Mouse (Mus musculus): ENCODE data around the gene Tmem117. TPM values are rescaled to one million over a fixed set of nuclear protein-coding genes. Genes with fewer than 3 reads are reported as not detected.

Gene Tmem117
- total and polyA plus RNA-seq, 2 experiments from 2014 or later: 11.6 to 13.8 TPM

DNA sequence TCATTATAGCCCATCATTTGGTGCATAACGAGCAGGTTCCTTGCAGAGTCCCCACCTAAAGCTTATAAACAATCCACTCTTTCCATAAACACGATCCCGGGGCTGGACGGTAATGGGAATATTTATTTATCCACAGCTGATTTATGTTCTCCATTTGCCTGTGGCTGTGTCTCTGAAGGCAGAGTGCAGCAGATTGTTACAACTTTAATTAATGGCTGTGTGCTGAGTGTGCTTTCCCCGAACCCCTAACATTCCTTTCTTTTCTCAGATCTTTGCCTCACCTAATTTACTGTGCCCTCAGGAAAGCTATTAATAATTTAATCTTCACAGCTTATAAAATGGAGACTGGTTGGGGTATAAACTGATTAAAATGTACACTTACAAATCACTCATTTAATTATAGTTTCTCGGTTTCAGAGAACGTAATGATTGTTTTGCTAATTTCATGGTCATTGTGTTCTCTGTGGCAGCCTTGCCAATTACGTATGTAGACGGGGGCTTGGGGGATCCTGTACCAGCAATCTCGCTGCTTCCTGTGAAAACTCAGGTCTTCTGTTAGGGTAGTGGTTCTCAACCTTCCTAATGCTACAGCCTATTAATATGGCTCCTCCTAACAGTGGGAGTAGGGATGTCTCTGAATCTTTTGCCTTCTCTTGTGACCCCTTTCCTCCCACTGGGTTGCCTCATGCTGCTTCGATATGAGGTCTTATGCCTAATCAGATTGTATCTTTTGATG is 275.8 kb downstream of the Tmem117 start:
- ATAC-seq: no peak
- H3K27me3 ChIP-seq (ENCODE audit: insufficient read depth, low read length): no peaks in the 10 kb centered on the region
- WGBS: 29% methylated on average over 11 of the region's 11 CpGs
- no peaks in the 10 kb centered on the region for H3K9me3 ChIP-seq (ENCODE audit: low read length)
- no peaks in the 10 kb centered on the region for H3K36me3 ChIP-seq (ENCODE audit: insufficient read depth)
- no peak overlapping the region for H3K9ac ChIP-seq
- DNase-seq: no peak
- TF ChIP-seq CTCF (IDR thresholded peaks at IDR 0.05; ENCODE audit: low read depth): no peak
- no peak overlapping the region for H3K27ac ChIP-seq (ENCODE audit: low read depth, low read length)
- no peak overlapping the region for H3K4me3 ChIP-seq (ENCODE audit: low read depth, low read length)
- no peaks in the 10 kb centered on the region for H3K4me1 ChIP-seq (ENCODE audit: insufficient read depth)
- H3K4me2 ChIP-seq (ENCODE audit: low read depth): no peak overlapping the region

DNA sequence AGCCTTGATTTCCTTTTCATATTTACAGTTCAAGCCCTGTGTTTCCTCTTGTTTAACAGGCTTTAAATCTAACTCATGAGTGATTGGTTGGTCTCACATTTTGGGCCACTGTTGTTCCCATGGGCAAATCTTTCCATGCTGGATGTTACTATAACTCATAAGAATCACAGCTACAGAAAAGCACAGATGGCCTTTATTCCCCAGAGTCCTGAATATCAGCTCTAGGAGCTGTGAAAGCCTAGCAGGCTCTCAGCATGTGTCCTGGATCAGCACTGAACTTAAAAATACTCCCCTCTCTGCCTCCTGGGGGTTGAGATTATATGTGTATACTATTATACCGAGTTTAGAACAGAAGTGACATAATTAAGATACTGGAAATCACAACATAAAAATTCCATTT is 292.6 kb downstream of the Tmem117 start:
- Histone ChIP-seq H3K36me3 (ENCODE audit: insufficient read depth) (no peaks in the 10 kb centered on the region), H3K27me3 (ENCODE audit: insufficient read depth, low read length) (no peaks in the 10 kb centered on the region), H3K4me3 (ENCODE audit: low read depth, low read length) (no peak overlapping the region), H3K27ac (ENCODE audit: low read depth, low read length) (0 out of 2 replicates have a peak overlapping the region, but pooled peaks have one; percentile 6), H3K9ac (no peak overlapping the region), H3K4me2 (ENCODE audit: low read depth) (no peak overlapping the region), H3K4me1 (ENCODE audit: insufficient read depth) (0 out of 2 replicates have a peak, but pooled peaks cover 2% of the 10 kb centered on the region), H3K9me3 (ENCODE audit: low read length) (no peaks in the 10 kb centered on the region)
- 13% methylated on average over 1 of the region's 1 CpGs for WGBS
- DNase-seq: no peak
- TF ChIP-seq CTCF (IDR thresholded peaks at IDR 0.05; ENCODE audit: low read depth): no peak
- no peak for ATAC-seq

DNA sequence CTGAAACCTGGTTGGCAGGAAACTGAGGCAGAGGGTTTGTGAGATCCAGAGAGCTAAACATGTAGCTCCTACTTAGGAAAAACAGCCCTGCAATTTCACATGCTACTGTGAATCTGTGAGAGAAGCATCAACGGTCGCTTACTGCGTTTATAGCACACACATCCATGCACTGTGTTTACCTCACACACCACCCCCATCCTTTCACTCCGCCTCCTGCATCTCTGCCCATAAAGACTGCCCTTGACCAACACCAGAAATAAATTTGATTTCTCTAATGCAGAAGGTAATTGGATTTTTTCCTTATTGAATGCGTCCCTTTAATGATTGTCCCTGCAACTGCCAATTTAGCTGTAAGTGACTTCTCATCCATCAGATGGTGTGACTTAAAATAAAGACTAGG is 299.0 kb downstream of the Tmem117 start:
- DNase-seq (no peak), ATAC-seq (no peak)
- H3K4me3 ChIP-seq (ENCODE audit: low read depth, low read length): no peak overlapping the region
- no peak for TF ChIP-seq CTCF (IDR thresholded peaks at IDR 0.05; ENCODE audit: low read depth)
- H3K27ac ChIP-seq (ENCODE audit: low read depth, low read length): no peak overlapping the region
- H3K4me1 ChIP-seq (ENCODE audit: insufficient read depth): 0 out of 2 replicates have a peak, but pooled peaks cover 7% of the 10 kb centered on the region
- H3K9ac ChIP-seq: no peak overlapping the region
- H3K27me3 ChIP-seq (ENCODE audit: insufficient read depth, low read length): no peaks in the 10 kb centered on the region
- no peaks in the 10 kb centered on the region for H3K9me3 ChIP-seq (ENCODE audit: low read length)
- H3K4me2 ChIP-seq (ENCODE audit: low read depth): no peak overlapping the region
- WGBS: 46% methylated on average over 5 of the region's 5 CpGs
- no peaks in the 10 kb centered on the region for H3K36me3 ChIP-seq (ENCODE audit: insufficient read depth)

DNA sequence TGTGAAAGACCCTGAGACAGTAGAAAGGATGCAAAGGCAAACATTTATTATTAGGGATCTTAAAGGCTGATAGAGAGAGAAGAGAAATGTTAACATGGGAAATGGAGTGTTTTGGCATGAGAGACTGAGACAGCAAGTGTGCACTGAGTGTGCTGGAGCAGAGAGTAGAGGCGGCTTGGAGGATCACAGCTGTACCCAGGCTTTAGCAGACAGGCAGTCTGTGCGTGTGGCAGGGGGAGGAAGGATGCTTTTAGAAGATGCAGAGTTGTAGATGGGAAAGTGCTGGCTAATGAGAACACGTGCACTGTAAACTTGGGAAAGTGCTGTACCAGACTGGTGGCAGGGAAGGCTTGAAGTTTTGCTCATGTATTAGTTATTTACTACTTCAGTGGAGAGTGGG is 301.7 kb downstream of the Tmem117 start:
- WGBS: 17% methylated on average over 3 of the region's 3 CpGs
- no peaks in the 10 kb centered on the region for H3K27me3 ChIP-seq (ENCODE audit: insufficient read depth, low read length)
- DNase-seq (peak; percentile 39), ATAC-seq (peak; percentile 77)
- H3K4me1 ChIP-seq (ENCODE audit: insufficient read depth): 0 out of 2 replicates have a peak, but pooled peaks cover 7% of the 10 kb centered on the region
- no peak for TF ChIP-seq CTCF (IDR thresholded peaks at IDR 0.05; ENCODE audit: low read depth)
- no peak overlapping the region for H3K4me2 ChIP-seq (ENCODE audit: low read depth)
- H3K36me3 ChIP-seq (ENCODE audit: insufficient read depth): no peaks in the 10 kb centered on the region
- H3K27ac ChIP-seq (ENCODE audit: low read depth, low read length): no peak overlapping the region
- no peak overlapping the region for H3K4me3 ChIP-seq (ENCODE audit: low read depth, low read length)
- H3K9ac ChIP-seq: no peak overlapping the region
- H3K9me3 ChIP-seq (ENCODE audit: low read length): no peaks in the 10 kb centered on the region

DNA sequence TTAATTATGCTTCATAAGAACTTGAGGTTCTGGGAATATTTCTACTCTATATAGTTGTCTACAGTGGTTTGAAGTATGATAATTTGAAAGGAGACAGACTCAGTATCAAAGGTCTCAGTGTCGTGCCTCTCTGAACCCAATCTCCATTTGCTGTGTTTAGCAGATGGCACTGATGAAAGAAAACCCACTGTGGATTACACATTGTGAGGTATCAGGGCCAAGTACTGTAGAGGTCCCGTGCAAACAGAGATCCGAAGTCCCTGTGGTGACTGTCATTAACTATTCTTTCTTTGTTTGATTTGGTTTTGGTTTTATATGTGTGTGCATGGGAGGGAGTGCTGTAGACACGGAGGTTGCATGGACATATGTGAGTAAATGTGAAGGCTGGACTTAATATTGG is 304.0 kb downstream of the Tmem117 start:
- WGBS: 67% methylated on average over 4 of the region's 4 CpGs
- no peak overlapping the region for H3K4me3 ChIP-seq (ENCODE audit: low read depth, low read length)
- TF ChIP-seq CTCF (IDR thresholded peaks at IDR 0.05; ENCODE audit: low read depth): no peak
- no peak overlapping the region for H3K4me2 ChIP-seq (ENCODE audit: low read depth)
- H3K27ac ChIP-seq (ENCODE audit: low read depth, low read length): no peak overlapping the region
- no peaks in the 10 kb centered on the region for H3K9me3 ChIP-seq (ENCODE audit: low read length)
- H3K9ac ChIP-seq: no peak overlapping the region
- H3K4me1 ChIP-seq (ENCODE audit: insufficient read depth): no peaks in the 10 kb centered on the region
- H3K27me3 ChIP-seq (ENCODE audit: insufficient read depth, low read length): no peaks in the 10 kb centered on the region
- no peaks in the 10 kb centered on the region for H3K36me3 ChIP-seq (ENCODE audit: insufficient read depth)
- no peak for DNase-seq
- ATAC-seq: no peak

DNA sequence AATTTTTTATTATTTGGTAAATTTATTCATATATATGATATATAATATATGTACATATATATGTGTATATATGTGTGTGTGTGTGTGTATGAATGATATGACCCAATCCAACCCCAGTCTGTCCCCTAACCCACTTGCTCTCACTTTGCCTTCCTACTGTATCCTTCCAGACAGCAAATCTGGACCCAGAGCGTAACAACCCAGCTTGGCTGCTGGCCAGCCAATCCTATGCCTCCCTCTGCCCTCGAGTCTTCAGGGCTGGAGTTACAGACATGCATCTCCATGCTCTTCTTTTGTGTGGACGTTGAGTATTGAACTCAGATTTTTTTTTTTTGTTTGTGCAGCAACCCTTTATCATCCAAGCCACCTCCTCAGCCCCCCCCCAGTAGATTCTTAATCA is 304.4 kb downstream of the Tmem117 start:
- WGBS: 22% methylated on average over 3 of the region's 3 CpGs
- Histone ChIP-seq H3K9ac (no peak overlapping the region), H3K27ac (ENCODE audit: low read depth, low read length) (no peak overlapping the region), H3K9me3 (ENCODE audit: low read length) (no peaks in the 10 kb centered on the region), H3K36me3 (ENCODE audit: insufficient read depth) (no peaks in the 10 kb centered on the region), H3K4me3 (ENCODE audit: low read depth, low read length) (no peak overlapping the region), H3K4me1 (ENCODE audit: insufficient read depth) (no peaks in the 10 kb centered on the region), H3K27me3 (ENCODE audit: insufficient read depth, low read length) (no peaks in the 10 kb centered on the region), H3K4me2 (ENCODE audit: low read depth) (no peak overlapping the region)
- no peak for DNase-seq
- TF ChIP-seq CTCF (IDR thresholded peaks at IDR 0.05; ENCODE audit: low read depth): no peak
- no peak for ATAC-seq

DNA sequence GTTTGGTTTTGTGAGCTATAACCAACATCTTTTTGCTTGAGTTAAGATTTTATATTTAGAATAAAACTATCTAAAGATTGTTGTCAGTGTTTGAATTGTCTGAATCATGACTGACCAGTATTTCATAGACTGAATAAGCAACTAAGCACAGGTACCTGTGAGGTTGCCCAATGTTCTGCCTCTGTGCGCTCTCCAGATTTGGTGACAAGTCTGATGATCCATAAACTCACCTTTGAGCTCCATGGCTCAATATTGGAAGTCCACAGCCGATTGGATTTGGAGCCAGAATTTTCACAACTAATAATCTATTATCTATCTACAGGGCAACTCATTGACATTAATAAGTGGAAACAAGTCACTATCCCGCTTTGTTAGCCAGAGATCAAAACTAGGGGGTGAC is 312.9 kb downstream of the Tmem117 start:
- no peak overlapping the region for H3K4me3 ChIP-seq (ENCODE audit: low read depth, low read length)
- WGBS: 93% methylated on average over 3 of the region's 3 CpGs
- ATAC-seq: no peak
- no peaks in the 10 kb centered on the region for H3K9me3 ChIP-seq (ENCODE audit: low read length)
- no peaks in the 10 kb centered on the region for H3K4me1 ChIP-seq (ENCODE audit: insufficient read depth)
- DNase-seq: no peak
- no peak for TF ChIP-seq CTCF (IDR thresholded peaks at IDR 0.05; ENCODE audit: low read depth)
- no peaks in the 10 kb centered on the region for H3K36me3 ChIP-seq (ENCODE audit: insufficient read depth)
- H3K27ac ChIP-seq (ENCODE audit: low read depth, low read length): no peak overlapping the region
- no peak overlapping the region for H3K9ac ChIP-seq
- H3K27me3 ChIP-seq (ENCODE audit: insufficient read depth, low read length): no peaks in the 10 kb centered on the region
- no peak overlapping the region for H3K4me2 ChIP-seq (ENCODE audit: low read depth)

Data from forebrain, postnatal 0 days (tissue).